Mouse (Mus musculus): ENCODE measurements around the gene Orc1. TPM values are rescaled to one million over a fixed set of nuclear protein-coding genes. Genes with fewer than 3 reads are reported as not detected.

The Orc1 gene
- polyA plus RNA-seq, 1 experiment, result 0.13 TPM

- H3K4me3 ChIP-seq (ENCODE audit: insufficient read depth, low read depth, low read length), result no peak overlapping the region
- 76% methylated on average over 4 of the region's 4 CpGs for WGBS
- H3K36me3 ChIP-seq (ENCODE audit: control insufficient read depth, insufficient read depth, low read length), result no peaks in the 10 kb centered on the region
- no peak for DNase-seq
- no peak overlapping the region for H3K27ac ChIP-seq (ENCODE audit: insufficient read depth, low read depth, low read length)
- no peaks in the 10 kb centered on the region for H3K4me1 ChIP-seq (ENCODE audit: control insufficient read depth, insufficient read depth, low read length)
- TF ChIP-seq CTCF (conservative IDR thresholded peaks at IDR 0.05; ENCODE audit: insufficient read depth, insufficient read length, low read depth, low read length) (no peak), POLR2A (IDR thresholded peaks at IDR 0.05; ENCODE audit: low read depth, low read length) (no peak)
- no peaks in the 10 kb centered on the region for H3K27me3 ChIP-seq (replicated peaks; ENCODE audit: control insufficient read depth, insufficient read depth, low read length)
These were observed 19.1 kb downstream of the Orc1 start for GRCm38 (mm10) chr4:108598306-108598705.

GRCm38 (mm10) chr4:108601870-108602269 is 22.6 kb downstream of the Orc1 start:
- Histone ChIP-seq H3K4me1 (ENCODE audit: control insufficient read depth, insufficient read depth, low read length) (no peaks in the 10 kb centered on the region), H3K36me3 (ENCODE audit: control insufficient read depth, insufficient read depth, low read length) (no peaks in the 10 kb centered on the region), H3K27me3 (replicated peaks; ENCODE audit: control insufficient read depth, insufficient read depth, low read length) (no peaks in the 10 kb centered on the region), H3K27ac (ENCODE audit: insufficient read depth, low read depth, low read length) (no peak overlapping the region), H3K4me3 (ENCODE audit: insufficient read depth, low read depth, low read length) (no peak overlapping the region)
- 95% methylated on average over 7 of the region's 7 CpGs for WGBS
- no peak for DNase-seq
- no peak for TF ChIP-seq POLR2A (IDR thresholded peaks at IDR 0.05; ENCODE audit: low read depth, low read length)
- no peak for TF ChIP-seq CTCF (conservative IDR thresholded peaks at IDR 0.05; ENCODE audit: insufficient read depth, insufficient read length, low read depth, low read length)

DNA sequence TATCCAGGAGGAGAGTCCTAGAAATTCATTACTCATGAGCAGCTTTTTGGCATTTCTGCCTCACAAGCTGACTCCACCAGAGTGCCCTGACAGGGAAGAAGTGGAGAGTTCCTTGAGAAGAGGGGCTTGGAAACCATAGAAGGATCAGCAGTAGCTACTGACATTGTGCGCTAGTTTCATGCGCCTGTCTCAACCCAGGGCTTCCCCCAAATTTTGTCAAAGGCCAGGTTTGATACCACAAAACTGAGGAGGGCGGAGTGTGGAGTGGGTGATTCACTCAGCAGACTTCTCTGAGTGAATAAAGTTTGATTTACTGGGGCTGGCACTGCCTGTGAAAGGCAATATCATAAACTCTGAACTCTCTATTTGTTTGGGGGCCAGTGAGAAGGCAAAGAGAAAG is 29.4 kb downstream of the Orc1 start:
- Histone ChIP-seq H3K27ac (ENCODE audit: insufficient read depth, low read depth, low read length) (no peak overlapping the region), H3K36me3 (ENCODE audit: control insufficient read depth, insufficient read depth, low read length) (no peaks in the 10 kb centered on the region), H3K27me3 (replicated peaks; ENCODE audit: control insufficient read depth, insufficient read depth, low read length) (no peaks in the 10 kb centered on the region), H3K4me1 (ENCODE audit: control insufficient read depth, insufficient read depth, low read length) (no peaks in the 10 kb centered on the region), H3K4me3 (ENCODE audit: insufficient read depth, low read depth, low read length) (no peak overlapping the region)
- DNase-seq, result no peak
- TF ChIP-seq POLR2A (IDR thresholded peaks at IDR 0.05; ENCODE audit: low read depth, low read length), result no peak
- WGBS, result 95% methylated on average over 3 of the region's 3 CpGs

DNA sequence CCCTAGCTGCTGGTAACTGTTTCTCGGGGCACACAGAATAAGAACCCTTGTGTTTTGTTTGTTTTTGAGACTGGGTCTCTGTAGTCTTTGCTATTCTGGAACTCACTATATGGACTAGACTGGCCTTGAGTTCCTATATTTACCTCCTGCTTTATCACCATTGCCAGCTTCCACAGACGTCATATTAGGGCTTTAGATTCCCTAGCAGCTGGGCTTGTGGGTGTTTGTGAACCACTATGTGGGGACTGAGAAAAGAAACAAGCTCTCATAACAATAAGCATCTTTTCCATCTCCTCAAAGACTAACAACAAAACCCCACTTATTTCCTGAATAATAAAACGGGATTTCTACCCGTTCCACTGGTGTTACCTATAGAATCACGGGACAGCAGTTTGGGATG is 31.7 kb downstream of the Orc1 start:
- TF ChIP-seq CTCF (conservative IDR thresholded peaks at IDR 0.05; ENCODE audit: insufficient read depth, insufficient read length, low read depth, low read length), result no peak
- TF ChIP-seq POLR2A (IDR thresholded peaks at IDR 0.05; ENCODE audit: low read depth, low read length), result no peak
- H3K4me3 ChIP-seq (ENCODE audit: insufficient read depth, low read depth, low read length), result no peak overlapping the region
- DNase-seq, result no peak
- no peaks in the 10 kb centered on the region for H3K36me3 ChIP-seq (ENCODE audit: control insufficient read depth, insufficient read depth, low read length)
- 94% methylated on average over 5 of the region's 5 CpGs for WGBS
- no peaks in the 10 kb centered on the region for H3K27me3 ChIP-seq (replicated peaks; ENCODE audit: control insufficient read depth, insufficient read depth, low read length)
- no peaks in the 10 kb centered on the region for H3K4me1 ChIP-seq (ENCODE audit: control insufficient read depth, insufficient read depth, low read length)
- no peak overlapping the region for H3K27ac ChIP-seq (ENCODE audit: insufficient read depth, low read depth, low read length)

GRCm38 (mm10) chr4:108618586-108618985 is 39.4 kb downstream of the Orc1 start:
- TF ChIP-seq CTCF (conservative IDR thresholded peaks at IDR 0.05; ENCODE audit: insufficient read depth, insufficient read length, low read depth, low read length), result no peak
- no peak for TF ChIP-seq POLR2A (IDR thresholded peaks at IDR 0.05; ENCODE audit: low read depth, low read length)
- Histone ChIP-seq H3K36me3 (ENCODE audit: control insufficient read depth, insufficient read depth, low read length) (no peaks in the 10 kb centered on the region), H3K4me1 (ENCODE audit: control insufficient read depth, insufficient read depth, low read length) (peaks cover 8% of the 10 kb centered on the region; the same call in 1 of the 2 replicates), H3K4me3 (ENCODE audit: insufficient read depth, low read depth, low read length) (peak overlapping the region; percentile 93; the same call in 1 of the 2 replicates), H3K27ac (ENCODE audit: insufficient read depth, low read depth, low read length) (peak overlapping the region; percentile 76), H3K27me3 (replicated peaks; ENCODE audit: control insufficient read depth, insufficient read depth, low read length) (no peaks in the 10 kb centered on the region)
- DNase-seq, result no peak
- WGBS, result 49% methylated on average over 4 of the region's 4 CpGs

DNA sequence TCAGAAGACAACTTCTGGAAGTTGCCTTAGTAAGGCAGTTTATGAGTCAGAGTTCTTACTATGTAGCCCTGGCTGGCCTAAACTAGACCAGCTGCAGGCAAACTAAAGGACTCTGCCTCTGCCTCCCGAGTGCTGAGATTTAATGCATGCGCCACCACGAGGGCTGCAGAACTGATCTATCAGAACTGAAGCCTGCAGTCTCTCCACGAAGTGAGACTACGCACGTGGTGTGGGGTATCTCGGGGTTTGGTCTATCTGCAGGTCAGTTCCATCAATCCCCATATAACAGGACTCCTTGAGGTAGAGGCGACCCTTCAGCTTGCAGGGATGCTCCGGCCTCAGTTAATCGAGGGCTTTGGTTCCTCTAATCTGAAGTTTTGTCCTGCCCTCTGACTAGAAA is 39.9 kb downstream of the Orc1 start:
- peaks cover 8% of the 10 kb centered on the region; the same call in 1 of the 2 replicates for H3K4me1 ChIP-seq (ENCODE audit: control insufficient read depth, insufficient read depth, low read length)
- no peaks in the 10 kb centered on the region for H3K27me3 ChIP-seq (replicated peaks; ENCODE audit: control insufficient read depth, insufficient read depth, low read length)
- WGBS, result 1% methylated on average over 10 of the region's 10 CpGs
- no peak for DNase-seq
- H3K36me3 ChIP-seq (ENCODE audit: control insufficient read depth, insufficient read depth, low read length), result no peaks in the 10 kb centered on the region
- H3K27ac ChIP-seq (ENCODE audit: insufficient read depth, low read depth, low read length), result peak overlapping the region; percentile 76
- H3K4me3 ChIP-seq (ENCODE audit: insufficient read depth, low read depth, low read length), result peak overlapping the region; percentile 93
- TF ChIP-seq CTCF (conservative IDR thresholded peaks at IDR 0.05; ENCODE audit: insufficient read depth, insufficient read length, low read depth, low read length) (no peak), POLR2A (IDR thresholded peaks at IDR 0.05; ENCODE audit: low read depth, low read length) (no peak)

- Histone ChIP-seq H3K4me1 (ENCODE audit: control insufficient read depth, insufficient read depth, low read length) (peaks cover 8% of the 10 kb centered on the region; the same call in 1 of the 2 replicates), H3K4me3 (ENCODE audit: insufficient read depth, low read depth, low read length) (peak within 1 kb of the TSS; percentile 93), H3K27me3 (replicated peaks; ENCODE audit: control insufficient read depth, insufficient read depth, low read length) (no peaks in the 10 kb centered on the region), H3K27ac (ENCODE audit: insufficient read depth, low read depth, low read length) (peak within 1 kb of the TSS; percentile 76), H3K36me3 (ENCODE audit: control insufficient read depth, insufficient read depth, low read length) (no peaks in the 10 kb centered on the region; the same call in 1 of the 2 replicates)
- DNase-seq, result peak; percentile 96
- WGBS, result 1% methylated on average over 86 of the region's 86 CpGs
- TF ChIP-seq POLR2A (IDR thresholded peaks at IDR 0.05; ENCODE audit: low read depth, low read length) (peak; percentile 50), CTCF (conservative IDR thresholded peaks at IDR 0.05; ENCODE audit: insufficient read depth, insufficient read length, low read depth, low read length) (no peak)
These were observed 40.5 kb downstream of the Orc1 start, which contains the start of gene Cc2d1b for GRCm38 (mm10) chr4:108619587-108620341. Cc2d1b (plus strand) TSS chr4:108619940.
